Comparison of ENCODE assay signal across 22 mouse cellular contexts in genomic region chr14:7200070-7200469, GRCm38 (mm10). TPM values are rescaled to one million over a fixed set of nuclear protein-coding genes. Genes with fewer than 3 reads are reported as not detected.
DNase-seq lines count a peak whose midpoint lies in the region; TF ChIP-seq lines count a peak whose summit lies in the region.
"Not testable (repeated sequence)": the region's sequence is repeated elsewhere in the genome, so short reads cannot be mapped to it uniquely, and the experiment has no call there.
"Had no signal": no experiment of that assay in that cellular context is flagged by ENCODE, and none has a peak within 500 bp of the region (broad histone marks: within the 10 kb centered on the region; RNA-seq: fewer than 3 reads in every experiment).

No protein-coding gene starts in this region.

- not testable (repeated sequence) for H3K36me3 ChIP-seq in kidney, adult 2 months (ENCODE audit: control insufficient read depth, insufficient read depth, low read length)

- not testable (repeated sequence) for H3K4me3 ChIP-seq in kidney, adult 2 months (ENCODE audit: insufficient read depth, low read depth, low read length)

- TF ChIP-seq CTCF in kidney, adult 2 months (conservative IDR thresholded peaks at IDR 0.05; ENCODE audit: insufficient read depth, insufficient read length, low read depth, low read length) = not testable (repeated sequence)

- peak; percentile 0 for DNase-seq in B cell, adult 2 months
- peak; percentile 3 for DNase-seq in forelimb bud, embryonic 11.5 days (ENCODE audit: low read depth, low spot score)
- DNase-seq in gastrocnemius, postnatal 14 days = peak; percentile 5
- DNase-seq in heart, adult 9 months (ENCODE audit: low spot score in 2 of 2) = peak; percentile 30 to 50
- DNase-seq in kidney, adult 2 months = peak; percentile 4
- peak; percentile 3 to 8 for DNase-seq in layer of hippocampus, postnatal 10 days (ENCODE audit: low spot score in 2 of 2)
- DNase-seq in lung, postnatal 14 days = peak; percentile 0
- DNase-seq in spleen, postnatal 4 days (ENCODE audit: low spot score in 2 of 2) = peak; percentile 10 to 54

- not testable (repeated sequence) for H3K27me3 ChIP-seq in kidney, adult 2 months (replicated peaks; ENCODE audit: control insufficient read depth, insufficient read depth, low read length)

- TF ChIP-seq POLR2A in kidney, adult 2 months (IDR thresholded peaks at IDR 0.05; ENCODE audit: low read depth, low read length) = not testable (repeated sequence)

- 88% methylated on average over 2 of the region's 3 CpGs for WGBS in kidney, adult 2 months

- intact Hi-C loops in gastrocnemius, postnatal 14 days (cut with DNase I; ENCODE audit: low total_unique reads) = not testable (repeated sequence)

- H3K27ac ChIP-seq in kidney, adult 2 months (ENCODE audit: insufficient read depth, low read depth, low read length) = not testable (repeated sequence)

- not testable (repeated sequence) for H3K4me1 ChIP-seq in kidney, adult 2 months (ENCODE audit: control insufficient read depth, insufficient read depth, low read length)

RNA-seq across cellular contexts. Expression of gene Gm16434, which starts 5.7 kb away (rescaled TPM):
- total RNA-seq in gastrocnemius, postnatal 14 days (2021) = not detected
- polyA plus RNA-seq in kidney, adult 2 months (2012; rRNA removed) = not detected in 2 replicates
- not detected for total RNA-seq in layer of hippocampus, postnatal 10 days (2021)
- total RNA-seq: adrenal gland, adult 8-10 months; left cerebral cortex, adult 8-10 months; megakaryocyte-erythroid progenitor cell, adult 5-6 weeks had no signal
- polyA plus RNA-seq: brain, embryonic 14.5 days; embryonic facial prominence, embryonic 10.5 days; forebrain, embryonic 13.5 days; gonadal fat pad, adult 2 months; hindbrain, embryonic 15.5 days; intestine, embryonic 16.5 days; large intestine, adult 2 months; limb, embryonic 15.5 days; liver, embryonic 16.5 days; midbrain, embryonic 16.5 days; stomach, postnatal 0 days had no signal

RNA-seq across cellular contexts. Expression of gene Gm3512, which starts 25.7 kb away (rescaled TPM):
- total RNA-seq in gastrocnemius, postnatal 14 days (2021) = under 1 TPM in 1 of 2 experiments, not detected in 1; 0.18 TPM
- polyA plus RNA-seq in kidney, adult 2 months (2012; rRNA removed) = 0.14 TPM in 1 of 2 replicates, not detected in the other
- 1 to 10 TPM; 1.5 to 1.6 TPM for total RNA-seq in layer of hippocampus, postnatal 10 days (2021)
- total RNA-seq: megakaryocyte-erythroid progenitor cell, adult 5-6 weeks had no signal
- polyA plus RNA-seq: large intestine, adult 2 months had no signal
